Mouse (Mus musculus): Measurements from ENCODE around the gene 4930469K13Rik.

DNA sequence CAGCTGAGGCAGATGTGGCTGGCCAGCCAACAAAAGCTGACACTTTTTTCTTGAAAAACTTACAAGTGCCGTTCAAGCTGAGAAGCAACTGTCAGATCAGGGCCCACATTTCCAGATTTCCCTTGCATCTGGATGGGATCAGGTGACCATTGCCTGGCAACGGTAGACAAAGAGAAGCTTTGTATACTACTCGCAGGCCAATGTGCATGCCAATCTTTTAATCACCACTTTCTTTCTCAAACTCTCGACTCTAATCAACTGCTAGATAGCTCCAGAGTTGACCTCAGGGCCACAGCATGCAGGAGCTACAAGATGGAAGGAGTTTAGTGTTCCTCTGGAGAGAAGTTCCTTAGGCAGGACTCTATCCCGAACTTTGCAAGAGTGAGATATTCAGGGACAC lies 147.2 kb downstream of the 4930469K13Rik start:
- TF ChIP-seq EP300 (optimal IDR thresholded peaks at IDR 0.05) (no peak), CTCF (IDR thresholded peaks at IDR 0.05; ENCODE audit: low read depth) (no peak)

Data from stomach, postnatal 0 days (tissue).